Comparison of ENCODE assay signal across 10 mouse cellular contexts in genomic region chr12:29526236-29526644, GRCm38 (mm10). TPM values are rescaled to one million over a fixed set of nuclear protein-coding genes. Genes with fewer than 3 reads are reported as not detected.
DNase-seq lines count a peak whose midpoint lies in the region; ATAC-seq and TF ChIP-seq lines count a peak whose summit lies in the region.
"Had no signal": no experiment of that assay in that cellular context is flagged by ENCODE, and none has a peak within 500 bp of the region (broad histone marks: within the 10 kb centered on the region; RNA-seq: fewer than 3 reads in every experiment).

No protein-coding gene starts in this region.

- 2% methylated on average over 6 of the region's 6 CpGs for whole genome bisulfite sequencing in hindbrain, embryonic 14.5 days
- WGBS in neural tube, embryonic 12.5 days: 3% methylated on average over 6 of the region's 6 CpGs
- WGBS in heart, embryonic 11.5 days (ENCODE audit: insufficient replicate concordance): 15% methylated on average over 6 of the region's 6 CpGs
- WGBS in lung, adult 2 months: 11% methylated on average over 6 of the region's 6 CpGs

- peak overlapping the region; percentile 99 for H3K27ac ChIP-seq in hindbrain, embryonic 14.5 days
- peak overlapping the region; percentile 82 for H3K27ac ChIP-seq in neural tube, embryonic 12.5 days
- H3K27ac ChIP-seq in heart, embryonic 11.5 days (ENCODE audit: low read depth, low read length): no peak overlapping the region
- H3K27ac ChIP-seq: stomach, embryonic 15.5 days had no signal

- ATAC-seq in hindbrain, embryonic 14.5 days (ENCODE audit: low FRiP score): peak; percentile 73
- peak; percentile 69 for ATAC-seq in neural tube, embryonic 12.5 days (ENCODE audit: low FRiP score, low read depth)
- ATAC-seq in heart, embryonic 11.5 days (replicated peaks; ENCODE audit: insufficient number of reproducible peaks, low FRiP score, low TSS enrichment): no peak
- ATAC-seq: inflammation-experienced regulatory T-cells, adult 6 months had no signal

- H3K27me3 ChIP-seq in hindbrain, embryonic 14.5 days (ENCODE audit: control insufficient read depth, insufficient read depth, low read length): no peaks in the 10 kb centered on the region
- no peaks in the 10 kb centered on the region for H3K27me3 ChIP-seq in neural tube, embryonic 12.5 days (replicated peaks)
- peaks cover 7% of the 10 kb centered on the region; the same call in 1 of the 2 replicates for H3K27me3 ChIP-seq in heart, embryonic 11.5 days (ENCODE audit: control insufficient read depth, insufficient read depth, low read length)
- H3K27me3 ChIP-seq: stomach, embryonic 15.5 days had no signal

- TF ChIP-seq CTCF in lung, adult 2 months (IDR thresholded peaks at IDR 0.05; ENCODE audit: insufficient read depth, low read length): no peak

- no peaks in the 10 kb centered on the region for H3K36me3 ChIP-seq in hindbrain, embryonic 14.5 days (replicated peaks; ENCODE audit: control insufficient read depth, insufficient read depth)
- no peaks in the 10 kb centered on the region for H3K36me3 ChIP-seq in neural tube, embryonic 12.5 days
- H3K36me3 ChIP-seq in heart, embryonic 11.5 days (ENCODE audit: control insufficient read depth, insufficient read depth, low read length): no peaks in the 10 kb centered on the region
- H3K36me3 ChIP-seq: G1E; stomach, embryonic 15.5 days had no signal

- peaks cover 14% of the 10 kb centered on the region for H3K4me1 ChIP-seq in hindbrain, embryonic 14.5 days (replicated peaks; ENCODE audit: control insufficient read depth, insufficient read depth, low read length)
- H3K4me1 ChIP-seq in neural tube, embryonic 12.5 days: peaks cover 6% of the 10 kb centered on the region; the same call in 1 of the 2 replicates
- no peaks in the 10 kb centered on the region for H3K4me1 ChIP-seq in heart, embryonic 11.5 days (ENCODE audit: control insufficient read depth, insufficient read depth, low read length)
- no peaks in the 10 kb centered on the region for H3K4me1 ChIP-seq in lung, adult 2 months (ENCODE audit: control insufficient read depth, insufficient read depth, low read length)
- H3K4me1 ChIP-seq: stomach, embryonic 15.5 days had no signal

- TF ChIP-seq POLR2A in lung, adult 2 months (IDR thresholded peaks at IDR 0.05; ENCODE audit: borderline replicate concordance, extremely low read depth, low read depth, low read length): no peak

- H3K9ac ChIP-seq in hindbrain, embryonic 14.5 days: peak overlapping the region; percentile 77
- H3K9ac ChIP-seq in neural tube, embryonic 12.5 days: peak overlapping the region; percentile 44; the same call in 1 of the 2 replicates
- H3K9ac ChIP-seq in heart, embryonic 11.5 days (ENCODE audit: low read depth, low read length): no peak overlapping the region
- H3K9ac ChIP-seq: stomach, embryonic 15.5 days had no signal

- DNase-seq in cerebellum, adult 18-20 months: peak; percentile 71 to 85
- peak; percentile 54 for DNase-seq in embryo, embryonic 11 days
- peak; percentile 84 for DNase-seq in hindbrain, embryonic 14.5 days (ENCODE audit: low spot score)
- no peak for DNase-seq in urinary bladder, postnatal 4 days (ENCODE audit: low spot score in 2 of 2)
- no peak for DNase-seq in lung, adult 2 months

- peak overlapping the region; percentile 82 for H3K4me2 ChIP-seq in hindbrain, embryonic 14.5 days (replicated peaks)
- H3K4me2 ChIP-seq in neural tube, embryonic 12.5 days (replicated peaks): peak overlapping the region; percentile 66
- no peak overlapping the region for H3K4me2 ChIP-seq in heart, embryonic 11.5 days

- H3K4me3 ChIP-seq in hindbrain, embryonic 14.5 days (replicated peaks; ENCODE audit: low read length): peak overlapping the region; percentile 47
- H3K4me3 ChIP-seq in neural tube, embryonic 12.5 days: no peak overlapping the region
- H3K4me3 ChIP-seq in heart, embryonic 11.5 days (ENCODE audit: low read depth, low read length): no peak overlapping the region
- H3K4me3 ChIP-seq in lung, adult 2 months (replicated peaks; ENCODE audit: extremely low read depth, low read depth, low read length): no peak overlapping the region
- H3K4me3 ChIP-seq: stomach, embryonic 15.5 days had no signal

- H3K9me3 ChIP-seq in hindbrain, embryonic 14.5 days (ENCODE audit: control insufficient read depth, low read length): no peaks in the 10 kb centered on the region
- H3K9me3 ChIP-seq in neural tube, embryonic 12.5 days: no peaks in the 10 kb centered on the region
- no peaks in the 10 kb centered on the region for H3K9me3 ChIP-seq in heart, embryonic 11.5 days (replicated peaks; ENCODE audit: control insufficient read depth, low read length)
- H3K9me3 ChIP-seq: stomach, embryonic 15.5 days had no signal

RNA-seq across cellular contexts. Expression of gene Myt1l, which starts 1.9 kb away (rescaled TPM):
- polyA plus RNA-seq in hindbrain, embryonic 14.5 days (2014; fragmentation: Nextera tagmentation; extraction: Ambion mirVana): 187 and 202 TPM in 2 replicates
- 66.5 and 72.6 TPM in 2 replicates for polyA plus RNA-seq in neural tube, embryonic 12.5 days (2016; fragmentation: Nextera tagmentation; extraction: Ambion mirVana)
- polyA plus RNA-seq in heart, embryonic 11.5 days (2014; fragmentation: Nextera tagmentation; extraction: Ambion mirVana): 0.37 and 1.1 TPM in 2 replicates
- polyA plus RNA-seq in lung, adult 2 months (2012; rRNA removed): not detected in 2 replicates
- polyA plus RNA-seq: G1E had no signal

Comparison
In these comparisons a context has a peak if more than half of its experiments do, and no peak if none do; other contexts are left out.
1. DNase-seq: peak in cerebellum, adult 18-20 months (2 of 2), embryo, embryonic 11 days (single experiment) and hindbrain, embryonic 14.5 days (single experiment); none in urinary bladder, postnatal 4 days (0 of 2) and lung, adult 2 months (single experiment).
2. RNA of gene Myt1l, which starts 1.9 kb away (polyA plus RNA-seq): 187 to 202 TPM in hindbrain, embryonic 14.5 days and 66.5 to 72.6 TPM in neural tube, embryonic 12.5 days; 0.37 to 1.1 TPM in heart, embryonic 11.5 days and not detected in lung, adult 2 months; every median in the first group is over 10 times any median in the second.